Mouse (Mus musculus) induced T-regulatory cell, adult 2 months (primary cell): ENCODE measurements around the gene Olfr1318.
A peak's percentile ranks its signal among the peaks of the same experiment; 100 is the strongest.

Source experiments
- DNase-seq: peaks from one replicate; pipeline ENCODE4 v3.0.0-alpha.2; 2012; ENCODE audit warnings: low read depth

Gene Olfr1318

DNA sequence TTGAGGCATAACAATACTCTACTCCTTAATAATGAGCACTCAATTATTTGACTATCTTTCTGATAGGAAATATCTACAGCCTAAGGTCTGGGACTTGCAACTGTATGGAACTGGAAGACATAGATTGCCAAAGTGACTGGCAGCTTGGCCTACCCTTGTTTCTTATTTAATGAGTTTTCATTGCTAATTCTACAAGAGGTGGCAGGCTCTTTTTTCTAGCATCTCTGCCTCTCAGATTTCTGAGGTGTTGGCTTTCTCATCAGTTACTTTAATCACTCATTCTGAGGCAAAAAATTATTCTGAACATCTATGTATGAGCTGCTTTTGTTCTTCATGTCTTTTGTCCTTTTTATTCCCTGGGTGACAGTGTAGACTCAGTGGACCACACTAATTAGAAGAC is at the start of gene Olfr1318:
Gene Olfr1318, plus strand, starts transcription at position 301 of the 400 bp plus-strand sequence.
- DNase-seq = no peak

DNA sequence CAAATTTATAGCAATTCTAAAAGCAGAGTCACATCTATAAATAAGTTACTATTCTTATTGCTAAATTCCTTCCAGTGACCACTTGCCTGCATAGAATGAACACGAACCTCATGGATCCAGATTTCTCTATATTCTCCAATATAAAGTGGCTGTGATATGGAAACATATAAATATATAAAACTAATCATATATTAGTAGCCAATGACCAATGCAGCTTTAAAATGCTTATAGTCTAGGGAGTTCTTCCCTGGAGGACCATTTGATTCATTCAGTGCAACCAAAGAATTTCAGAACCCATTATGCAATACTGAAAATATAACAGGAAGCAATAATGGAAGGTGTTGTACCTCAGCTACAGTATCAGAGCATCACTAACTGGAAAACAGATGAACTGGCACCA is 38.7 kb upstream of the Olfr1318 start, which contains the start of gene Olfr1315-ps1:
Gene Olfr1315-ps1, minus strand, starts transcription at position 101 of the 400 bp plus-strand sequence.
- DNase-seq = no peak

DNA sequence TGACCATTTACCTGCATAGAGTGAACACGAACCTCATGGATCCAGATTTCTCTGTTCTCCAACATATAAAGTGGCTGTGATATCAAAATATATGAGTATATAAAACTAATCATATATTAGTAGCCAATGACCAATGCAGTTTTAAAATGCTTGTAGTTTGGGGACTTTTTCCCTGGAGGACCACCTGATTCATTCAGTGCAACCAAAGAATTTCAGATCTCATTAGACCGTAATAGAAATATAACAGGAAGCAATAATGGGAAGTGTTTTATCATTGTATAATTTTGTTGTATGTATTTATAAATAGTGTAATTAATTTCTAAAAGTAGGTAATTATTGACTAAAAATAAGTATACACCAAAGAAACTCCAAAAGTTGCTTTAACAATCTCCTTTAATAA is 19.1 kb upstream of the Olfr1318 start, which contains the start of gene Olfr1316:
Gene Olfr1316, minus strand, starts transcription at position 101 of the 400 bp plus-strand sequence.
- DNase-seq = no peak

DNA sequence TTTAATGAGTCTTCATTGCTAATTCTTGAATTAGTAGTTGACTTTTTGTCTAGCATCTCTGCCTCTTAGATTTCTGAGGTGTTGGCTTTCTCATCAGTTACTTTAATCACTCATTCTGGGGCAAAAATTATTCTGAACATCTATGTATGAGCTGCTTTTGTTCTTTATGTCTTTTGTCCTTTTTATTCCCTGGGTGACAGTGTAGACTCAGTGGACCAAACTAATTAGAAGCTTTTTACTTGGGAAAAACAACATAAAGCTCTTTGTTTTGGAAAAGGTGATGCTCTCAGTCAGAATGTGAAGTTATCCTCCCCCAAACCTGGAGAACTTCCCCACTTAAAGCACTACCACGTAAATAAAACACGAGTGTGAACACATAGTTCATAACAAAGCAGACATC is 14.0 kb upstream of the Olfr1318 start, which contains the start of gene Olfr1317:
Gene Olfr1317, plus strand, starts transcription at position 301 of the 400 bp plus-strand sequence.
- no peak for DNase-seq

DNA sequence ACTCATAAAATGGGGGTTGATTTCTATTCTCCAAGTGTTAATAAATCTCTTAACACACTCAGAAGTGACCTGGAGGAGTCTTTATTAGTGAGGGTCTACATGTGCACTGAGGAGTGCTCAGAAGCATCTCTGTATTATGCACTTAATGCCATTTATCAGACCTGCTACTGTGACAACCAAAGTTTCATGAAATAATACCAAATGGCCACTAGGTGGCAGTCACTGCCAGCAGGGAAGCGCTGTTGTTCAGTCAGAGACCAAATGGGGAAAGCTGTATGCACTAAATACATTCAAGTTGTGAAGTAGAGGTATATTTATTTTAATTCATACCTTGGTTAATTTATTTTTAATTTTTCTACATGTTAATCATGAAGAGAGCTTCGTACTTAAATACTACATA is 42.9 kb downstream of the Olfr1318 start:
- DNase-seq = peak; percentile 81

DNA sequence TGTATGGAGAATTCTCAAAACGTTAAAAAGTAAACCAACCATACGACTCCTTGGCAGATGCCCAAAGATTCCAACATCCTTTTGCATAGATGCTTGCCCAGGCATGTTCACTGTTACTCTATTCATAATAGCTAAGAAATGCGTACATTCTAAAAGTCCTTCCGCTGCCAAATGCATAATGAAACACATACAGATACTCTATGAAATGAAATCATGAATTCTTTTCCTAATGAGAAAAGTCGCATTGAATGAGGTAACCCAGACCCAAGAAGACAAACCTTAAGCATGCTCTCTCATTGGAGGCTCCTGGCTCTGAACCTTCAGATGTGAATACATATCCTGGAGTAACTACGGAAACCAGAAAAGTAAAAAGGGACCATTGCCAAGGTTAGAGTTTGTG is 49.1 kb downstream of the Olfr1318 start:
- DNase-seq = no peak
